Mouse (Mus musculus) splenic B cell, adult 2 months (primary cell): Measurements from ENCODE around the gene Poglut1.

Experiments used
- DNase-seq: peaks from one replicate; pipeline ENCODE4 v3.0.0-alpha.2; 2011; ENCODE audit warnings: low read depth, low spot score
- H3K27me3 ChIP-seq: 2 replicates; pipeline ENCODE4 v1.6.1; 2012; ENCODE audit warnings: mild to moderate bottlenecking, low read length, moderate library complexity, mixed read lengths; ENCODE audit not compliant: control insufficient read depth, poor library complexity, insufficient read depth, severe bottlenecking
- H3K36me3 ChIP-seq: 2 replicates; pipeline ENCODE4 v1.6.1; 2012; ENCODE audit warnings: mild to moderate bottlenecking, low read length, moderate library complexity, mixed read lengths; ENCODE audit not compliant: control insufficient read depth, poor library complexity, insufficient read depth, severe bottlenecking

Poglut1 gene

DNA sequence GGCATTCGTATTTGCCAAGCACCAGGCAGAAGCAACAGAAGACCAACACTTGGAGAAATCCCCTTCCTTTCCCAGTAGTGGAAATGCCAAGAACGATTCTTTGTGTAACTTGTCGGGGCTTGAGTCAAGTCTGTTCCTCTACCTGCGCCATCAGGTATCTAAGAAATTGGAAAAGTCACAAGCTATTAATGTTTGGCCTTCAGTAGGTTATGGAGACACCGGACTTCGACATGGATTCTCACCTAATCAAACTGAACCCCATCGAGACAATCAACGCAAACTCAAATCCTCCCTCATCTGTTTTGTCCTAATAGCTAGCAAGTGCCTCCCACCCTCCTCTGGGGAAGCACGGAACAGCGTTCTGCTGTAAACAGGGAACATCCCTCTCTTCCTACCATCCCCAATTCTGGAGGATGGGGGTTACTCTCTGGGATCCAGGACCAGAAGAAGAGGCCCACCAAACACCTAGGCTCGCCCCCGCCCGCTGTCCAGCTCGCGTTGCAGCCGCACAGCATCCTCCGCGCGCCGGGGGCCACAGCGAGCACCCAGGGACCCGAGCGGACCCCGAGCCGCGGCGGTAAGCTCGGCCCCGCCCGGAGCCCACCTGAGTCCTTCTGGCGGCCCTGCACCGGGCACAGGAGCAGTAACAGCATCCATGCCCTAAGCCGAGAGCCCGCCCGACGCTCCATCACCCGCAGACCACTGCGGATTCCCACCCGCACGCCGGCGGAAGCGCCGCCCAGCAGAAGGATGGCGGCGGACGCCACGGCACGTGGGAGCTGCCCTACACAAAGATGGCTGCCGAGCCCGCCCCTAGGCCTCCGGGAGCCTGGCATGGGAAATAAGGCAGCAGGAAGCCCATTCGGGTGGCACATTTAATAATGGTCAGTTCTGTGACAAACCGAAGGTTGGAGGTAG lies at the start of gene Poglut1:
Gene Poglut1 (minus strand): TSS at position 780 of the 918 bp plus-strand sequence.
- Histone ChIP-seq H3K27me3 (no peaks in the 10 kb centered on the region), H3K36me3 (peaks cover 5% of the 10 kb centered on the region; the same call in 1 of the 2 replicates)
- peak; percentile 69 for DNase-seq

DNA sequence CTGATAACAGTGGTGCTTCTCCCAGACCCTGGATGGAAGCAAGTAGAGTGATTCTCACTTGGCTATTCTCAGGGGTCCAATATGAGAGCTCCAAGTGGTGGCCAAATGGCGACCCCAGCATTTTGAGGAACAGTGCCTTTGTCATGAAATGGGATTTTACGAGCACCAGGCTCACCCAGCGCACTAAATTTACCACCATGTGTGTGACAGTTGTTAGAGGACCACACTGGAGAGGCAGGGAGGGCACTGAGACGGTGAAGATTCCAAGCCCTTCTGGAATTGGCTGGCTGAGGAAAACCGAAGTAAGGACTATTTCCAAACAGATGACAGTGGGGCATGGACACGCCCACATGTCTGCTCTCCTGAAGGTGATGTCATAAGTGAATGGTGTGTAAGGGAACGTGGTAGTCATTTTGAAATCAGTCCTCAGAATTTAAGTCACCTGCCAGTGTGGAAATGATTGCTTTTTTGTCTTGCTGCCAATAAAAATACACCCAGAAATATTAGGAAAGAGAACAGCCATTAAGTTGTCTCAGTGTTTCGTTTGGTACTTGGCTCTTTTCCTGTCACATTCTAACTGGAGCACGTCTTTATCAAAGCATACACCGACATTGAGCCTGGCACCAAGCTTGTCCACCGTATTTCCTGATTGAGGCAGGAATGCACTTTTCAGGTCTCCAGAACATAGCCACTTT lies 49.1 kb upstream of the Poglut1 start:
- DNase-seq, result no peak
- Histone ChIP-seq H3K27me3 (no peaks in the 10 kb centered on the region), H3K36me3 (no peaks in the 10 kb centered on the region)

DNA sequence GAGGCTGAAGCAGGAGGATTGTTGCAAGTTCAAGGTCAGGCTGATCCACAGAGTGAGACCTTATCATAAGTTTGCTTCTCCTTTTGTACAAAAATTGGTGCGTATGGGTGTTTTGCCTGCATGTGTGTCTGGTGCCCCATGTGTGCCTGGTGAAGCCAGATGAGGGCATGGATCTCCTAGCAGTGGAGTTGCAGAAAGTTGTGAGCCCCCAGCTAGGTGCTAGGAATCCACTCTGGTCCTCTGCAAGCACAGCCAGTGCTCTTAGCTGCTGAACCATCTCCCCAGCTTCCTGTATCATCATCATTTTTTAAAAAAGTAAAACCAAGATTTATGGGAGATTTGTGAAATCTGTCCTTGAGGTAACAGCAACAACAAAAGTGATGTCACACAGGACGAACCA lies 46.6 kb upstream of the Poglut1 start:
- DNase-seq, result no peak
- H3K36me3 ChIP-seq, result peaks cover 6% of the 10 kb centered on the region
- no peaks in the 10 kb centered on the region for H3K27me3 ChIP-seq

DNA sequence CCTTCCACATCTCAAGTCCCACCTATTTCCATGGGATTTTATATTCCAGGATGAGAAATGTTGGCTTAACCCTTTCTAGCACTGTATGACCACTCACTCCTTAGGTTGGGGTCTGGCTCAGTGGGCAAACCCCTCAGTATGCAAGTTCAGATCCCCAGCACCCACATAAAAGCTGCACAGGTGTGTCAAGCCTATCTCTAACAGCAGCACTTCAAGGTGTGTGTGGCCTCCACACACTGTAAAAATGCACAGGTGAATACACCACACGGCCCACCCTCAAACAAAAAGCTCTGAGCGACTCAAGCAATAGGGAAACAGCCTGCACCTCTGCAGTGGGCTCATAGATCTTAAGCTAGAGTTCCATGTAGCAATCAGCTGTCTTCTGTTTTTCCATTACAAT lies 46.0 kb upstream of the Poglut1 start:
- Histone ChIP-seq H3K36me3 (peaks cover 6% of the 10 kb centered on the region), H3K27me3 (no peaks in the 10 kb centered on the region)
- DNase-seq, result no peak

DNA sequence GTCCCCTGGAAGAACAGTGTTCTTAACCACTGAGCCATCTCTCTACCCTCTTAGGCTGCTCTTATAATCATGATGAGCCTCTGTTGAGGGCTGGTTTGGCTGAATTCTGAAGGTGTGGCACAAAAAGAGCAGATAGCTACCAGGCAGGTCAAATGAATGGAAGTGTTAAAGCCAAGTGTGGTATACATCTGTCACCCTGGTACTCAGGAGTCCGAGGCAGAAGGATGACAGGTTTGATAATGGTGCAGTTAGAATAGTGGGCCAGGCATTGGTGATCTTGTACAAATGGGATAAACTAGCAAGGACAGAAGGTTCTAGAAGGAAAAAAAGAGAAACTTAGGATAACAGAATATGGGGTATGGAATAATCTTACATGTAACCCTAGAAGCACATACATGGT lies 44.4 kb upstream of the Poglut1 start:
- H3K27me3 ChIP-seq, result no peaks in the 10 kb centered on the region
- H3K36me3 ChIP-seq, result peaks cover 6% of the 10 kb centered on the region
- no peak for DNase-seq

DNA sequence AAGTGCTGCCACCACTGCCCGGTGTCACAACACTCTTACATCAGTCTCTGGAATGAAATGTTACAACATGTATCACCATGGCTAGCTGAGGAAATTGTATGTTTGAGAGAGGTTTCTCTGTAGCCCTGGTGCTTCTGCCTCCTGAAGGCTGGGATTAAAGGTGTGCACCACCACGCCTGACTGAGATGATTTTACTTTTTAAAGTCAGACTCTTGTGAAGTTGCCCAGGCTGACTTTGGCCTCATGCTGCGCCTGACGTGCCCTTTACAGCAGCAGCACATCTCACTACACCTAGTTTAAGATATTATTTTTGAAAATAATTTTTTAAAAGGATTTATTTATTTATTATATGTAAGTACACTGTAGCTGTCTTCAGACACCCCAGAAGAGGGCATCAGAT lies 42.9 kb upstream of the Poglut1 start:
- no peak for DNase-seq
- Histone ChIP-seq H3K27me3 (no peaks in the 10 kb centered on the region), H3K36me3 (peaks cover 9% of the 10 kb centered on the region)

DNA sequence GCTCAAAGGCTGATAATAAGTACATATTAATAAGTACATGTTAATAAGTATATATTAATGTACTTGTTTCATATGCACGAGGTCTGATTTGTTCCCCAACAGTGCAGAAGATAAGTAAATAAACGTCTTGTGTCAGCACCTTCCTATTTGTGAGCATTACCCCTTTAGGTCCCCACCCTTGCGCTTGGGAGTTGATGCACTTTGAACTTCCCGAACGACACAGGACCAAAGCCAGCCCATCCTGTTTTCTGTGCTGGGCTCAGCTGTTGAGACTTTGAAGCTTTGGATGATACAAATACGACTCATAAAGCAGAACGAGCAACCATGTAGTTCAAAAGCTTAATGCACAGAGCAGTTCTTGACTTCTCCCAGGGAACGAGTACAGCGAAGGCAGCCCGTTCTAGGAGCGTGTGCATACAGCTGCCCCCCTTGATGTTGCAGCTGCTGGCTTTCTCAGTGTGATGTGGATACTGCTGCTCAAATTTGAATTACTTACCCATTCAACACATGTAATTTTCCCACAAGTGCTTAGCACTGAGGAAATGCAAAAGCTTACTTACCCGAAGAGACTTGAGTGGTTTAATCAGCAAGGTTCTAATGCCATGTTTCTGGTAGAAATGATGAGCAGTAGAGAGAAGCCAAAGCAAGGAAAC lies 42.1 kb upstream of the Poglut1 start:
- Histone ChIP-seq H3K36me3 (peaks cover 9% of the 10 kb centered on the region), H3K27me3 (no peaks in the 10 kb centered on the region)
- DNase-seq, result no peak

DNA sequence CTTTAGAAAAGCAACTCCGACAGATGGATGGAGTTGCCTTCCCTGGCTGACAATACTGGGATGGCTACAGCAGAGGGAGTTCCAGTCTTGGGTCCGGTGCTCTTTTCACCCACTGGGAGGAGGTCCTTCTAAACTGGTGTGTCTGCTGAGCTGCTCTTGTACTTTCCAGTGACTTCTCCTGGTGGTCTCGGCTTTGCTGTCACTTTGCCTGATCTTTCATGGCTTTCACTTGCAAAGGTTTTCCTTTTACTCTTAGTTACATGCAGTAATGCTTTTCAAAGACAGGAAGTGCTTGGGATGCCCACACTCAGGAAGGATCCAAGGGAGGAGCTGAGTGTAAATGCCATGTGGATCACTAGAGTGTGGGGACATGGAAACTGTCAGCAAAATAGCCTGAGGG lies 41.4 kb upstream of the Poglut1 start:
- H3K27me3 ChIP-seq, result no peaks in the 10 kb centered on the region
- DNase-seq, result no peak
- peaks cover 9% of the 10 kb centered on the region for H3K36me3 ChIP-seq

DNA sequence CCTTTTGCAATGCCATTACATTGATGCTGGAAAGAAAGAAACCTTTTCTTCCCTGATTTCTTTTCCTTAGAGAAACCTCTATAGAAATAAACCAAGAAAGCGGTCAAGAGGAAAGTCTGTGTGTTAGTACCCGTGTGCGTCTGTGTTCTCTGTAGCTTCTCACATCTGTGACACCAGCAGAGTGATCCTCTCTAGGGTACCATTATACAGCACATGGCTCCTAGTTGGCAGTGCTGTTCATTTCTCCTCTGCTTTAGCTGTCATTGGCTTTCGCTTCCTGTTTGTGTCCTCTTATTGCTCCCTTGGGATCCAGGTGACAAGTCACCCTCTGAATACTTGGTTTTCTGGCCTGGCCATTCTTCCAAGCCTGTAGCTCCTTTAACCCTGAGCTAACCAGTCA lies 37.5 kb upstream of the Poglut1 start:
- peak; percentile 9 for DNase-seq
- H3K27me3 ChIP-seq, result no peaks in the 10 kb centered on the region
- H3K36me3 ChIP-seq, result peaks cover 16% of the 10 kb centered on the region

DNA sequence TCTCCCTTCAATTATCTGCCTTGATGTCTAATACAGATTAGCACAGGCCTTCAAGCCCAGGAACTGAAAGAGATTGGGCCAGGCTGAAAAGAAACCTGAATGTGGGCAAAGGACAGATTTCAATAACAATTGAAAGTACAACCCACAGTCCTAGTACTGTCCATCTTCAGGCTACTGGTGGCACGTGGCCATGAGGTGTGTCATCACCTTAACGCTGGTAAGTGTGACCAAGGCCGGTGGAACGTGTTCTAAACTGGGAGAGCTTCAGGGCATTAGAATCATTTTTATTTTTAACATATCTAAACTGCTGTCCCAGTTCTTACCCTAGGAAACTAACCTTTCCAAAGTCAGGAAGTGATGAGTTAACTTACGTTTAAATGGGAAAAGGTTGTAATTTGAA lies 37.1 kb upstream of the Poglut1 start:
- no peaks in the 10 kb centered on the region for H3K27me3 ChIP-seq
- DNase-seq, result no peak
- peaks cover 16% of the 10 kb centered on the region for H3K36me3 ChIP-seq

DNA sequence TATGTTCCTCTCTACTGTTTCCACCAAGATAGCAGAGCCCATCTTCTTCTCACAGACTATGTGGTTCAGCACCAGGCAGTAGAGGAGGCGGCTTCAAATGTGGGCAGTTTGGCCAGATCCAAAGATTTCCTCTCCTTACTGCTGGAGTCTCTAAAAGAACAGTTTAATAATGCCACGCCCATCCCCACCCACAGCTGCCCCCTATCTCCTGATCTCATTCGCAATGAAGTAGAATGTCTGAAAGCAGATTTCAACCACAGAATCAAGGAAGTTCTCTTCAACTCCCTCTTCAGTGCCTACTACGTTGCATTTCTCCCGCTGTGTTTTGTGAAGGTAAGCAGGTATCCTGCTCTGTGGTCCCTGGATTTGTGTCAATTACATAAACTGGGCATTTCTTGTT lies 35.1 kb upstream of the Poglut1 start:
- Histone ChIP-seq H3K27me3 (no peaks in the 10 kb centered on the region), H3K36me3 (peaks cover 17% of the 10 kb centered on the region)
- no peak for DNase-seq

DNA sequence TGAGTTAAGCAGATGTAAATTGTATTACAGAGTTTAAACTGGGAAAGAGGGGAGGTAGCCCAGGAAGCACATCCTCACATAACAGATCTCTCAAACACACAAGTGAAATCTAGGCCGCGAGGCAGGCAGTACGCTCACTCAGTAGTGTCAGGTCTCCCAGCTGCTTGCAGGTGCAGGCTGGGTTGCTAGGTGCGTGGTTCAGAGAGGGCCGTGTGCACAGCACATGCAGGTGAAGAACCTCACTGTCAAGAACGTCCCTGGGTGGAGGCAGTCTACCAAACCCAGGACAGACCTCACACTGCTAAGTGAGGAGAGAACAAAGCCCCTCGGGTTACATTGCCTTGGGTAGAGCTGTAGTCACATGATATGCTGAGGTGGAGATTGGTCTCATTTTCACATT lies 34.7 kb upstream of the Poglut1 start:
- no peak for DNase-seq
- Histone ChIP-seq H3K36me3 (peaks cover 17% of the 10 kb centered on the region), H3K27me3 (no peaks in the 10 kb centered on the region)

DNA sequence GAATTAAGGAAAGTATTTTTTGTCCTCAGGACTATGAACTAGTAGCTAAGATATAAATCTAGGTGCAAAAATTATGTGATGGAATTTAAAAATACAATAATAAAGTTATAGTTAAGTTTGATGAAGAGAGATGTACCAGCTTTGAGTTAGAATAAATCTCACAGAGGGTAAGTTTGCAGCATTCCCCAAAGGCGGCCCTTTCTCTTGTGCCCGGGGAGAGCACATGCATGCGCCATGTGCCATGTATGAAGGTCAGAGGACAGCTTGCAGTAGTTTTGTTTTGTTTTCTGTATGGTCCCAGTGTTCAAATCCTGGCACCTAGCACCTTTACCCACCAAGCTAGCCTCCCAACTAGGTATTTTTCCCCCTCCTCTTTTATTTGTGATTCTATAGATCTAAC lies 21.4 kb upstream of the Poglut1 start:
- H3K27me3 ChIP-seq, result no peaks in the 10 kb centered on the region
- DNase-seq, result no peak
- peaks cover 9% of the 10 kb centered on the region for H3K36me3 ChIP-seq

DNA sequence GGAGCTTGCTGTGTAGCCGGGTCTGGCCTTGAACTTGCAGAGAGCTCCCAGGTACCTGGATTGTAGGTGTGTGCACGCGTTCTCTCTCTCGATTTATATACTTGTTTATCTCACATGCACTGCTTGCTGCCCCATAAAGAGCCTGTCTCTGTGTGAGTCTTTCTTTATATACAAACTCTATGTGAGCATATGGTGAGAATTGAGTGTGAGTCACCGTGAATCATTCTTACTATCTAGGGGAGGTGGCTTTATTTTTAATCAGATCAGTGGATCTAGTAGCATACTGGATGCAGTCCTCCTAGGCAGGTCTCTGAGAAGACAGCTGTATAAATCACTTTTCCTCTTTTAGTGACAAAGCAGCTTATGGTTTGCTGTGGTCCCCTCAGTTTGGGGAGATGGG lies 18.1 kb upstream of the Poglut1 start:
- H3K36me3 ChIP-seq, result peaks cover 8% of the 10 kb centered on the region
- no peaks in the 10 kb centered on the region for H3K27me3 ChIP-seq
- DNase-seq, result no peak

DNA sequence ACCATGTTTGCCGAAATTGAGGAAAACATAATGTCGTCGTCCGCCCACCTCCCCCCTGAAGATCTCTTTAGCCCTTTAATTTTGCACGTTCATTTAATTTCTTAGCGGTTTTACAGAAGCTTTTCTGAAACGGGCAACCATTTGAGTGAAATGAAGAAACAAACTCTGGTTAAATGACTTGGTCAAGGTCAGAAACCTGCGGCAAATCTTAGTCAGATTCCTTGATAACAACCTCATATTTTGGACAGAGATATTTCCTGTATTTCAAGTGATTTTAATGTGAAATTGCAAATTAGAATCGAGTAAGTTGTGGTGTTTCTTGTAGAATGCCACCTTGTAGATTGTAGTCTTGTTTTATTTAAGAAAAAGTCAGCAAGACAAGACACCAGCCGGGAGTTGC lies 13.5 kb upstream of the Poglut1 start:
- Histone ChIP-seq H3K36me3 (peaks cover 8% of the 10 kb centered on the region; the same call in 1 of the 2 replicates), H3K27me3 (no peaks in the 10 kb centered on the region)
- no peak for DNase-seq
